Mouse (Mus musculus): Measurements from ENCODE around the gene Xrcc3.

Gene Xrcc3

GRCm38 (mm10) chr12:111813766-111814617 is at the start of gene Xrcc3, which contains the start of gene Zfyve21:
Xrcc3 (minus strand) TSS chr12:111813873.
Zfyve21 (plus strand) TSS chr12:111814170.
- peak; percentile 96 to 99 for DNase-seq

- no peak for DNase-seq
These were observed 41.8 kb upstream of the Xrcc3 start for GRCm38 (mm10) chr12:111855448-111855847.

- DNase-seq: no peak
These were observed 39.9 kb upstream of the Xrcc3 start for GRCm38 (mm10) chr12:111853546-111853945.

GRCm38 (mm10) chr12:111853011-111853436 is 39.4 kb upstream of the Xrcc3 start:
- peak; percentile 67 to 68 for DNase-seq

- DNase-seq: no peak
These were observed 38.1 kb upstream of the Xrcc3 start for GRCm38 (mm10) chr12:111851745-111852144.

GRCm38 (mm10) chr12:111851235-111851634 is 37.6 kb upstream of the Xrcc3 start:
- no peak for DNase-seq

GRCm38 (mm10) chr12:111848300-111848798 is 34.7 kb upstream of the Xrcc3 start:
- no peak for DNase-seq

- DNase-seq: no peak
These were observed 33.1 kb upstream of the Xrcc3 start for GRCm38 (mm10) chr12:111846815-111847214.

GRCm38 (mm10) chr12:111845953-111846352 is 32.3 kb upstream of the Xrcc3 start:
- no peak for DNase-seq

- no peak for DNase-seq
These were observed 29.8 kb upstream of the Xrcc3 start for GRCm38 (mm10) chr12:111843470-111843869.

GRCm38 (mm10) chr12:111842565-111843433 is 29.1 kb upstream of the Xrcc3 start:
- DNase-seq: no peak

- DNase-seq: no peak
These were observed 19.8 kb upstream of the Xrcc3 start for GRCm38 (mm10) chr12:111833457-111833856.

- DNase-seq: no peak
These were observed 19.0 kb upstream of the Xrcc3 start for GRCm38 (mm10) chr12:111832643-111833042.

GRCm38 (mm10) chr12:111830375-111830774 is 16.7 kb upstream of the Xrcc3 start:
- no peak for DNase-seq

- no peak for DNase-seq
These were observed 16.3 kb upstream of the Xrcc3 start for GRCm38 (mm10) chr12:111829954-111830353.

- no peak for DNase-seq
These were observed 15.8 kb upstream of the Xrcc3 start for GRCm38 (mm10) chr12:111829447-111829846.

- DNase-seq: no peak
These were observed 13.9 kb upstream of the Xrcc3 start for GRCm38 (mm10) chr12:111827556-111827955.

- DNase-seq: no peak
These were observed 8.3 kb upstream of the Xrcc3 start for GRCm38 (mm10) chr12:111821931-111822330.

- no peak for DNase-seq
These were observed 7.0 kb upstream of the Xrcc3 start for GRCm38 (mm10) chr12:111820708-111821107.

- peak; percentile 72 to 80 for DNase-seq
These were observed 6.3 kb upstream of the Xrcc3 start for GRCm38 (mm10) chr12:111819936-111820335.

GRCm38 (mm10) chr12:111817991-111818390 is 4.3 kb upstream of the Xrcc3 start:
- DNase-seq: no peak

- peak; percentile 46 to 51 for DNase-seq
These were observed 3.3 kb upstream of the Xrcc3 start for GRCm38 (mm10) chr12:111816967-111817366.

GRCm38 (mm10) chr12:111816528-111816927 is 2.9 kb upstream of the Xrcc3 start:
- peak in 1 of 2 experiments; percentile 57 for DNase-seq

Data from kidney, postnatal 36 days (tissue).